Mouse (Mus musculus) forebrain, postnatal 0 days (tissue): Measurements from ENCODE around the gene Syne1. TPM values are rescaled to one million over a fixed set of nuclear protein-coding genes. Genes with fewer than 3 reads are reported as not detected.

ENCODE experiments used
- ATAC-seq: fragments of 200-750 bp; cut with Nextera tagmentation; 2 replicates; pipeline ENCODE4 v1.8.0; 2017; ENCODE audit warnings: mild to moderate bottlenecking, moderate library complexity
- DNase-seq: peaks from one replicate; pipeline ENCODE4 v3.0.0-alpha.2; 2015
- H3K27ac ChIP-seq: fragments of 300-500 bp; sonication (generic); 2 replicates; pipeline ENCODE4 v1.5.1; 2014; ENCODE audit warnings: low read depth, mild to moderate bottlenecking, antibody characterized with exemption, low read length, moderate library complexity, mixed read lengths
- H3K27me3 ChIP-seq: fragments of 300-500 bp; sonication (generic); 2 replicates; pipeline ENCODE4 v1.6.1; 2014; ENCODE audit warnings: mild to moderate bottlenecking, low read length, mixed read lengths; ENCODE audit not compliant: insufficient read depth
- H3K36me3 ChIP-seq: fragments of 300-500 bp; sonication (generic); 2 replicates; pipeline ENCODE4 v1.6.1; 2014; ENCODE audit warnings: mild to moderate bottlenecking, moderate library complexity; ENCODE audit not compliant: insufficient read depth
- H3K4me1 ChIP-seq: fragments of 300-500 bp; sonication (generic); 2 replicates; pipeline ENCODE4 v1.6.1; 2014; ENCODE audit warnings: antibody characterized with exemption; ENCODE audit not compliant: insufficient read depth
- H3K4me2 ChIP-seq: fragments of 300-500 bp; sonication (generic); 2 replicates; pipeline ENCODE4 v1.6.1; 2014; ENCODE audit warnings: low read depth, mild to moderate bottlenecking, moderate library complexity
- H3K4me3 ChIP-seq: fragments of 300-500 bp; sonication (generic); 2 replicates; pipeline ENCODE4 v1.5.1; 2014; ENCODE audit warnings: low read depth, low read length, mixed read lengths
- H3K9ac ChIP-seq: fragments of 300-500 bp; sonication (generic); 2 replicates; pipeline ENCODE4 v1.6.1; 2014; ENCODE audit warnings: mild to moderate bottlenecking
- H3K9me3 ChIP-seq: fragments of 300-500 bp; sonication (generic); 2 replicates; pipeline ENCODE4 v1.6.1; 2016; ENCODE audit warnings: low read length
- CTCF ChIP-seq: sonication (generic); IDR thresholded peaks from 2 replicates; pipeline ENCODE4 v1.5.1; 2016; ENCODE audit warnings: antibody characterized with exemption, control low read depth, low read depth
- WGBS: fragments of 180-500 bp; shearing (Covaris S2); extraction: QIAGEN DNeasy Blood & Tissue Kit; methylation state at CpG from one replicate; pipeline ENCODE4 v1.1.7; 2014; 5-methylcytosine and 5-hydroxymethylcytosine counted together
- polyA plus RNA-seq: library from polyadenylated mRNA; unstranded; fragments of >200 nt; fragmentation: Nextera tagmentation; extraction: Ambion mirVana; gene quantifications from 2 replicates; pipeline ENCODE4 v1.2.1, GENCODE M21; 2015
- total RNA-seq: library from RNA; depleted of rRNA; stranded (reverse); fragments of >200 nt; gene quantifications from 2 replicates; pipeline ENCODE4 v1.2.3, GENCODE M21; 2014

The Syne1 gene
- total and polyA plus RNA-seq, 2 experiments from 2014 or later, result 11.2 to 60.5 TPM

GRCm38 (mm10) chr10:5165439-5165838, 385.8 kb downstream of the Syne1 start:
- H3K27me3 ChIP-seq, result no peaks in the 10 kb centered on the region
- no peak overlapping the region for H3K4me2 ChIP-seq
- no peak overlapping the region for H3K9ac ChIP-seq
- no peak for TF ChIP-seq CTCF
- ATAC-seq (no peak), DNase-seq (no peak)
- 0 out of 2 replicates have a peak, but pooled peaks cover 4% of the 10 kb centered on the region for H3K36me3 ChIP-seq
- H3K4me1 ChIP-seq, result no peaks in the 10 kb centered on the region
- H3K4me3 ChIP-seq, result no peak overlapping the region
- no peak overlapping the region for H3K27ac ChIP-seq
- 91% methylated on average over 5 of the region's 5 CpGs for WGBS
- no peaks in the 10 kb centered on the region for H3K9me3 ChIP-seq

- ATAC-seq, result no peak
- Histone ChIP-seq H3K27me3 (no peaks in the 10 kb centered on the region), H3K4me2 (no peak overlapping the region), H3K36me3 (0 out of 2 replicates have a peak, but pooled peaks cover 4% of the 10 kb centered on the region), H3K4me1 (no peaks in the 10 kb centered on the region), H3K4me3 (no peak overlapping the region), H3K9ac (no peak overlapping the region), H3K9me3 (no peaks in the 10 kb centered on the region), H3K27ac (no peak overlapping the region)
- TF ChIP-seq CTCF, result no peak
- WGBS, result 75% methylated on average over 6 of the region's 6 CpGs
- no peak for DNase-seq
These were observed 387.5 kb downstream of the Syne1 start for GRCm38 (mm10) chr10:5163770-5164169.

- 0 out of 2 replicates have a peak, but pooled peaks cover 4% of the 10 kb centered on the region for H3K36me3 ChIP-seq
- no peaks in the 10 kb centered on the region for H3K9me3 ChIP-seq
- H3K27ac ChIP-seq, result no peak overlapping the region
- ATAC-seq (no peak), DNase-seq (no peak)
- H3K4me3 ChIP-seq, result no peak overlapping the region
- no peak overlapping the region for H3K4me2 ChIP-seq
- no peak for TF ChIP-seq CTCF
- 71% methylated on average over 3 of the region's 3 CpGs for WGBS
- no peaks in the 10 kb centered on the region for H3K4me1 ChIP-seq
- H3K9ac ChIP-seq, result no peak overlapping the region
- H3K27me3 ChIP-seq, result no peaks in the 10 kb centered on the region
These were observed 388.0 kb downstream of the Syne1 start for GRCm38 (mm10) chr10:5163286-5163685.

GRCm38 (mm10) chr10:5161394-5161872, 389.8 kb downstream of the Syne1 start:
- H3K4me3 ChIP-seq, result no peak overlapping the region
- H3K36me3 ChIP-seq, result 0 out of 2 replicates have a peak, but pooled peaks cover 4% of the 10 kb centered on the region
- no peaks in the 10 kb centered on the region for H3K27me3 ChIP-seq
- H3K9me3 ChIP-seq, result no peaks in the 10 kb centered on the region
- peak; percentile 74 for TF ChIP-seq CTCF
- peak; percentile 86 for DNase-seq
- no peak overlapping the region for H3K9ac ChIP-seq
- no peak overlapping the region for H3K4me2 ChIP-seq
- WGBS, result 61% methylated on average over 12 of the region's 12 CpGs
- no peak overlapping the region for H3K27ac ChIP-seq
- no peaks in the 10 kb centered on the region for H3K4me1 ChIP-seq
- ATAC-seq, result peak; percentile 46

- ATAC-seq (peak; percentile 80), DNase-seq (peak; percentile 48)
- H3K4me2 ChIP-seq, result no peak overlapping the region
- H3K9me3 ChIP-seq, result no peaks in the 10 kb centered on the region
- no peak overlapping the region for H3K4me3 ChIP-seq
- no peak overlapping the region for H3K27ac ChIP-seq
- no peaks in the 10 kb centered on the region for H3K27me3 ChIP-seq
- 52% methylated on average over 8 of the region's 8 CpGs for WGBS
- TF ChIP-seq CTCF, result no peak
- H3K9ac ChIP-seq, result no peak overlapping the region
- no peaks in the 10 kb centered on the region for H3K4me1 ChIP-seq
- H3K36me3 ChIP-seq, result 0 out of 2 replicates have a peak, but pooled peaks cover 4% of the 10 kb centered on the region
These were observed 391.6 kb downstream of the Syne1 start for GRCm38 (mm10) chr10:5159679-5160078.

GRCm38 (mm10) chr10:5153047-5153446, 398.2 kb downstream of the Syne1 start:
- no peak for TF ChIP-seq CTCF
- Histone ChIP-seq H3K27me3 (no peaks in the 10 kb centered on the region), H3K36me3 (no peaks in the 10 kb centered on the region; the same call in 1 of the 2 replicates), H3K4me2 (no peak overlapping the region), H3K9me3 (no peaks in the 10 kb centered on the region), H3K4me1 (no peaks in the 10 kb centered on the region), H3K4me3 (no peak overlapping the region), H3K27ac (no peak overlapping the region), H3K9ac (no peak overlapping the region)
- DNase-seq, result no peak
- no peak for ATAC-seq
- WGBS, result 91% methylated on average over 6 of the region's 6 CpGs

GRCm38 (mm10) chr10:5141471-5141870, 409.8 kb downstream of the Syne1 start:
- no peaks in the 10 kb centered on the region for H3K4me1 ChIP-seq
- H3K4me3 ChIP-seq, result no peak overlapping the region
- DNase-seq (no peak), ATAC-seq (no peak)
- no peak for TF ChIP-seq CTCF
- WGBS, result 91% methylated on average over 5 of the region's 5 CpGs
- no peak overlapping the region for H3K4me2 ChIP-seq
- no peaks in the 10 kb centered on the region for H3K9me3 ChIP-seq
- no peak overlapping the region for H3K27ac ChIP-seq
- H3K36me3 ChIP-seq, result peaks cover 3% of the 10 kb centered on the region; the same call in 1 of the 2 replicates
- no peak overlapping the region for H3K9ac ChIP-seq
- no peaks in the 10 kb centered on the region for H3K27me3 ChIP-seq
